Mouse (Mus musculus): ENCODE results near the gene Olfr1361.

Gene Olfr1361

GRCm38 (mm10) chr13:21663286-21663685 lies at the start of gene Olfr1361:
Olfr1361 (minus strand) TSS chr13:21663386.
- no peak for DNase-seq (ENCODE audit: low spot score)

GRCm38 (mm10) chr13:21711698-21712097 lies 48.5 kb upstream of the Olfr1361 start:
- DNase-seq (ENCODE audit: low spot score): no peak

DNA sequence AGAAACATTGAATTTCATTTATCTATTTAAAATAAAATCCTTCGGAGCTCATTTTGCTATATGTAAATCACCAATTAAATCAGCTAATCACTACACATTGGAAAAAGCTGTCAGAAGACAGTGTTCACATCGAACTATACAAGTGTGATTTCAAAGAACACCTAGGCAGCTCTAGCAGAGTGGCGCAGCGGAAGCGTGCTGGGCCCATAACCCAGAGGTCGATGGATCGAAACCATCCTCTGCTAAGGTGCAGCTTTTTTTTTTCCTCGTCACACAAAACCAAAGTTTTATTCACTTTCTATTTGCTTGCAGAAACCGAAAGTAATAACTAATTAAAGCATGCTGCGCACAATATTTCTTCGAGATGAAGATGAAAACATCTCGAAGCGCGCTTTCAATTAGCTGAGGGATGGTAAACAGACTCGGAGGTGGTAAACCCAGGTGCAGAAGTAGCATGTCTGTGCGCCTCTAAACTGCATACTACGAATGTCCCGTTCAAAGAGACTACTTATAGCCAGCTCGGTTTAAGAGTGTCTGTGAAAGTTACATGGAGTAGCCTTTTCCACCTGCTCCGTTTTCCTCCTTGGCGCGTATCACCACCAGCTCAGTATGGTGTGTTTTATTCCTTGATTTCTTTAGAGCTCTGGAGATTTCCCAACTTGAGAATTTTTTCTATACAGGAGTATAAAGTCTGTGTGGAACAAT lies 47.8 kb upstream of the Olfr1361 start:
- peak; percentile 83 for DNase-seq (ENCODE audit: low spot score)

- peak; percentile 86 for DNase-seq (ENCODE audit: low spot score)
Measured at GRCm38 (mm10) chr13:21710031-21710711, 47.0 kb upstream of the Olfr1361 start.

GRCm38 (mm10) chr13:21706669-21707068 lies 43.5 kb upstream of the Olfr1361 start:
- no peak for DNase-seq (ENCODE audit: low spot score)

- no peak for DNase-seq (ENCODE audit: low spot score)
Measured at GRCm38 (mm10) chr13:21697811-21698210, 34.6 kb upstream of the Olfr1361 start, which contains the start of gene Olfr1359. Olfr1359 (plus strand) TSS chr13:21698111.

DNA sequence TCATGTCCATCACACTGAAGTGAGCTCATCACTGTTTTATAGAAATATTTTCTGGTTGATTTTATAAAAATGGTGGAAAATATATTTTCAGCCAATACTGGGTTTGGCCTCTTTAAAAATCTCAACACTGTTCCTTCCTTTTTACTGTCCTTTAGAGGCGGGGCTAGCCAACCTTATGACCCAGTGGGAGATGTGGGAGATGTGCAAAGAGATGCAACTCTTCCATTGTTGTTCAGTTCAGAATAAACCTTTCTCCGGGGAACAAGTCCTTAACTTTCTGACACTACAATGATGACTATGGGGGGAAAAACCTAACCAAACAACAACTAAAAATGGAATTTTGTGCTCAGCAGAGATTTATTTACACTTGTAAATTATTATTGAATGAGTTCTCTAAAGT lies 14.1 kb upstream of the Olfr1361 start, which contains the start of gene Olfr1360:
TSS of gene Olfr1360 (minus strand) at position 101 of the 400 bp plus-strand sequence.
- no peak for DNase-seq (ENCODE audit: low spot score)

DNA sequence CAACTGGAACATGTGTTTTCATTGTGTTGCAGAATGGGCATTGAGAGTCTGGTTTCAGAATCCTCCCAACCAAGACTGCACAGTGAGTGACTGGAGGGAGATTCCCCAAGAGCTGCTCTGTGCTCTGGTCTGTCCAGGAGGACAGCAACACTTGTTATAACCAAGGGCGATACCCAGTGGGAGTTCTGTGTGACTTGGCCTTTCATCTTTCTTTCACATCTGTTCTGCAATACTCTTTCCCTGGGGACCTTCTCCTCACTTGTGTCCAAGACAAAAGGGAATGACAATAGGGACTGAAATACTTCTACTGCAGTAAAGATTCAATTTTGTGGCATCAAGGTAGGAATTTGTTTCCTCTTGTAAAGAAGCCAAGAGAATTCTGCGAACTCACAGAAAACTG lies 20.8 kb downstream of the Olfr1361 start, which contains the start of gene Olfr11:
TSS of gene Olfr11 (minus strand) at position 101 of the 400 bp plus-strand sequence.
- DNase-seq (ENCODE audit: low spot score): no peak

- DNase-seq (ENCODE audit: low spot score): no peak
Measured at GRCm38 (mm10) chr13:21613922-21614321, 49.3 kb downstream of the Olfr1361 start, which contains the start of gene Olfr1362. Olfr1362 (minus strand) TSS chr13:21614022.

Measured in MN1 (cell line).